Mouse (Mus musculus) right cerebral cortex, adult 18-20 months (tissue): ENCODE measurements around the gene Zc3h10.
"Not testable (repeated sequence)": the region's sequence is repeated elsewhere in the genome, so short reads cannot be mapped to it uniquely, and the experiment has no call there.

ENCODE experiments used
- DNase-seq: peaks from one replicate; pipeline ENCODE4 v3.0.0; 2022; ENCODE audit warnings: mixed read lengths

Zc3h10 gene

DNA sequence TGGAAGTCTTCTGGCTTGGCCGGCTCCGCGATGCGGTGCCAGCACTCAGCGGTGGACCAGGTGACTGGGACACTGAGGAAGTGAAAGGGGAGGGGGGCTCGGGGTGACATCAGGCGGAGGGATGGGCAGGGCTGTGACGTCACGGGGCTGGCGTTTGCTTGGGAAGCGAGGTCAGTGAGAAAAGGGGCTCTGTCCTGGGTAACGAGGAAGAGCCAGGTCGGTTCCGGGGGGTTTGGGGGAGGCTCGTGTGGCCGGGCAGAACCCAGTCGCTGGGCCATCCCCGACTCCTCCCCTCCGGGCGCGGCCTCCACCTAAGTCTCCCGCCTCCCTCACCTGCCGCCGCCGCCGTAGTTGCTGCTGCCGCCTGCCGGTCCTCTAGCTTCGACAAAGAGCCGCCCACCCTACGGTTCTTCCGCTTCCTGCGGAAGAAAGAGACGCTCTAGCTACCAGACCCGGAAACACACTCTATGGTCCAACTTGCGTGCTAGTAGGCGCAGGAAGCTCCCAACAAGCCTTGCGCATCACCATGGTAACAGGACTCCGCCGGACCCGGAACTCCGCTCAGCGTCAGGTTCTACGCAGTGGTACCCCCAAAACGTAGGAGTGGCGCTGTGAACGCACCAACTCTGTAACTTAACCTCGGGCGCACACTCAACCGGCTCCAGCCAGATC, at the start of gene Zc3h10:
Gene Zc3h10, minus strand, starts transcription at position 414 of the 672 bp plus-strand sequence.
- DNase-seq: peak; percentile 98

- no peak for DNase-seq
These were observed 45.2 kb upstream of the Zc3h10 start for GRCm38 (mm10) chr10:128592797-128593196.

DNA sequence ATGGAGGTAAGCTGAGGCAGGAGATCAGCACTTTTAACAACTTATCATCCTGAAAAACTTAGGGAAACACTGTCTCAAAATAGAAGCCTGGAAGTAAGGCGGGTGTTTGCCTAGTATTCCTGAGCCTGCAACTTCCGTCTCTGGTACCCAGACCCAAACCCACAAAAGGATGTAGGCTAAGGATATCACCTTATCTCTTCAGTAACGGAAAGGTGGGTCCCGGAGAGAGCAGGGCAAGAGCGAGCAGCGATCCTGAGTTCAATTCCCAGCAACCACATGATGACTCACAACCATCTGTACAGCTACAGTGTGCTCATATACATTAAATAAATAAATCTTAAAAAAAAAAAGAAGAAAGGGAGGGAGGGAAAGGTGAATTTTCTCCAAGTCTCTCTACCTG, 43.9 kb upstream of the Zc3h10 start:
- DNase-seq: no peak

DNA sequence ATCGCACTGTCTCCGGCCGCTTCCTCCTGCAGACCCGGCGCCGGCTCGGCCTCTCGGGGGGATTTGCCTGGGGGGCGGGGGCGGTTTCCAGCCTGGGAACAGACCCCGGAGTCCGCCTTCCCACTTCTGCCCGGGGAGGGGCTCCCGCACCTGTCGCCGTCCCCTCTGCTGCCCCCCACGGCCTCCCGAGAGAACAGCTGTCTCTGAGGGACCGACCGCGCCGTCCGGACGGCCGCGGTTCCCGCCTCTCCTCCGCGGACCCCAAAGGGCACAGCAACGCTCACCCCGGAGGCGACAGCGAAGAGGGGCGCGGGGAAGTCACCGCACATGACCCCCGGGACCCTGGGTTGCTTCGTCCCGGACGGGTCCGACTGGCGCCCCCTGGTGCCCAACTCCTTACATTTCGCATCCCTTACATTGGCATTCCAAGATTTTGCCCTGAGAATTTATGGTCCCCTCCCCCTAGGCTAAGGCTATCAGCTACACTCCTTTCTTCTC, 42.7 kb upstream of the Zc3h10 start:
- peak; percentile 25 for DNase-seq

DNA sequence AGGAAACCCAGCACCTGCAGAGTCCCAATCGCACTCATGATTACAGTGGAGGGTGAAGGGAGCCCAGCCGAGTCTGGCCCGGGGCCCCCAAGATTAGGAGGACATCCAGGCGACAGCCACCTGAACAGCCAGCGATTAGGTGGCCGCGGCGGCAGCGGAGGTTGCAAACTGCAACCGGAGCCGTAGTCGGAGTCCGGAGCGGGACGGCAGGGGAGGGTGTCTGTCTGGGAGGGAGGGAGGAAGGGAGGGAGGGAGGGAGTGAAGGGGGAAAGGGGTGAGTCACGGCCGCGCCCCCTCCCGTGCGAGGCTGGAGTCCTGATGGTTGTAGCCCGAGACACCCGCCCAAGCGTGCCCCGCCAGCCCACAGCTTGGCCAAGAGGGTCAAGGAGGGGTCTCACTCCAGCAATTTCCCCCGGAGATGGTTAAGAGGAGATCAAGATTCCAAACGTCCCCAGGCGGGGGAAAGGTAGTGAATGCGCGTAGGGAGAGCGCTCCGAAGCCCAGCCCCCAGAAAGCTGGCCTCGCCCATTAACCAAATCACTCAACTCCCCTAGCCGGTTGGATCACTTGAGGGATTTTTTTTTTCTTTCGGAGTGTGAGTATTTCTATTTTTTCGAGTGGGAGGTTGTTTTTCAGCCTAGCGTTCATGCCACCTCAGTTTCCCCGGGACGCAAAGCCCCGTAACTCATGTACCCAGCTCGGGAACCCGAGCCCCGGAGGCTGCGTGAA, 42.1 kb upstream of the Zc3h10 start, which contains the start of gene Erbb3:
Gene Erbb3, minus strand, starts transcription at position 189 of the 729 bp plus-strand sequence.
- DNase-seq: no peak

- DNase-seq: no peak
These were observed 41.3 kb upstream of the Zc3h10 start for GRCm38 (mm10) chr10:128588775-128589463.

GRCm38 (mm10) chr10:128588136-128588535, 40.6 kb upstream of the Zc3h10 start:
- DNase-seq: no peak

DNA sequence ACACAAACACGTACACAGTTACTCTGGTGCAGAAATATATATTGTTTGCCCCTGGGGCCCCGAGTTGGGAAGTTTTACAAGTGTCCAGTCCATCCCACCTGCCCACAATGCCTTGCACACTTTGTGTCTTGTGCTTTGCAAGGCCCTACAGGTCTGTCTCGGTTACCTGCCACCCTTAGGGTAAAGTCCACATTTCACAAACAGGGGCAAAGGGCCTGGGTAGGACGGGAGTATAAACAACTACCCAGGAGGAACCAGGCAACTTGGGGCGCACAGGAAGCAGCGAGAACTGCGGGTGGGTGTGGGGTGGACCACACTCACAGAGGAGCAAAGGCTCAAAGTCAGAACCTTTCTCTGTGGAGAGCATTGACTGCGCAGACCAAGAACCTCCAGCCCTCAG, 40.1 kb upstream of the Zc3h10 start:
- DNase-seq: no peak

- no peak for DNase-seq
These were observed 39.5 kb upstream of the Zc3h10 start for GRCm38 (mm10) chr10:128587120-128587519.

DNA sequence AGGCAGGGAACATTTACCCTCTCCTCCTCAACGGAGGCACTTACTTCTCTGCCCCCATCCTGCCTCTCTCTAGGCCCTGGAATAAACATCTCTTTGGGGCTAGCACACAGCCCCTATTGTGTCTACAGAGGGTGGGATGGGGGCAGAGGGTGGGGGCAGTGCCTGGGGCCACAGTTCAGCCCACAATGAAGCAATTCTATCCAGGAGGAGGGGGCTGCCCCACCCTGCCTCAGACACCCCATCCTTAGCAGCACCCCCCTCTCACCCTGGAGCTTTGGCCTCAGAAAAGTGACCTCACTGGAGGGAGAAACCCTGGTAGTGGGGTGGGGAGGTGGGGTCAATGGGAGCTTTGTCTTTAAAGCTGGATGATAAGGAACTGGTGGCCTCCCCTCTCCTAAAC, 39.0 kb upstream of the Zc3h10 start:
- peak; percentile 41 for DNase-seq

GRCm38 (mm10) chr10:128584386-128584785, 36.8 kb upstream of the Zc3h10 start:
- DNase-seq: no peak

DNA sequence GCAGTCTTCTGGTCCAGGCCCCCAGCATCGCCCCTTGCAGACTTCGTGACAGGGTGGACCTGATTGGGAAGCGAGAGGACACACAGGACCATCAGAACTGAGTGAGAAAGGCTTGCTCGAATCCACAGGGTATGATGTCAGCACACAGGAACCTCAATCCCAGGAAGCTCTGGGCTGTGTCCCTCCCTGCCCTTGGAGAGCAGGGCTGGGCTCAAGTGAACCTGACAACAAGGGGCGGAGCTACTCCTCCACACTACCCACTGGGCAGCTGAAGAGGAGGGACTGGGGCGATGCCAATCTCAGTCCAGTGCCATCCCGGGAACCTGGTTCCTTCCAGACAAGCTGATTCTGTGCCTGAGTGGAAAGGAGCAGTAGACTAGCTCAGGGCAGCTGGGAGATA, 36.1 kb upstream of the Zc3h10 start:
- peak; percentile 25 for DNase-seq

DNA sequence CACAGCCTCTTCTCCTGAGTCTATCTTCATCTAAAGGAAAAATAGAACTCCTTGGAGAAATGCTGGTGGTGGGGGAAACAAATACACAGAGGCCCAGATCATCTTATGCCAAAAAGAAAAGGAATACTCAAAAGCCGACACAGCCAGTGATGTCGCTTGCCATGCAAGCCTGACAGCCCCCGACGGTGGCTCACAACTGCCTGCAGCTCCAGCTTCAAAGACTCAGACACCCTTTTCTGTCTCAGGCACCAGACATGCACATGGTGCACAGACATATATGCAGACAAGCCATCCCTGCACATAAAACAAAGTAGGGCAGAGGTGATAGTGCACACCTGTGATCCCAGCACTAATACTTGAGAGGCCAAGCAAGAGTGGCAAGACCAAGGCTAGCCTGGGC, 32.2 kb upstream of the Zc3h10 start:
- no peak for DNase-seq

- DNase-seq: no peak
These were observed 31.7 kb upstream of the Zc3h10 start for GRCm38 (mm10) chr10:128579298-128579697.

- no peak for DNase-seq
These were observed 30.8 kb upstream of the Zc3h10 start for GRCm38 (mm10) chr10:128578330-128578729.

DNA sequence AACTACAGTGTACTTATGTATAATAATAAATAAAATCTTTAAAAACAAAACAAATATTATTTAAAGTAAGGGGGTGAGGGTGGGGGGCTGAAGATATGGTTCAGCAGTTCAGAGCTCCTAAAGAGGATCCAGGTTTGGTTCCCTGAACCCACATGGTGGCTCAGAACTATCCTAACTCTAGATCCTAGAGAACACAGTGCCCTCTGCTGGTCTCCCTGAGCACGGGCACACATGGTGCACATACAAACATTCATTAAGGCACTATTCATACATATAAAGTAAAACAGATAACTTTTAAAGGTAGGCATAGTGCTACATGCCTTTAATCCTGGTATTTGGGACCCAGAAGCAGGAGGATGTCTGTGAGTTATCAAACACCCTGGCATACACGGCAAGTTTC, 27.5 kb upstream of the Zc3h10 start:
- DNase-seq: no peak

DNA sequence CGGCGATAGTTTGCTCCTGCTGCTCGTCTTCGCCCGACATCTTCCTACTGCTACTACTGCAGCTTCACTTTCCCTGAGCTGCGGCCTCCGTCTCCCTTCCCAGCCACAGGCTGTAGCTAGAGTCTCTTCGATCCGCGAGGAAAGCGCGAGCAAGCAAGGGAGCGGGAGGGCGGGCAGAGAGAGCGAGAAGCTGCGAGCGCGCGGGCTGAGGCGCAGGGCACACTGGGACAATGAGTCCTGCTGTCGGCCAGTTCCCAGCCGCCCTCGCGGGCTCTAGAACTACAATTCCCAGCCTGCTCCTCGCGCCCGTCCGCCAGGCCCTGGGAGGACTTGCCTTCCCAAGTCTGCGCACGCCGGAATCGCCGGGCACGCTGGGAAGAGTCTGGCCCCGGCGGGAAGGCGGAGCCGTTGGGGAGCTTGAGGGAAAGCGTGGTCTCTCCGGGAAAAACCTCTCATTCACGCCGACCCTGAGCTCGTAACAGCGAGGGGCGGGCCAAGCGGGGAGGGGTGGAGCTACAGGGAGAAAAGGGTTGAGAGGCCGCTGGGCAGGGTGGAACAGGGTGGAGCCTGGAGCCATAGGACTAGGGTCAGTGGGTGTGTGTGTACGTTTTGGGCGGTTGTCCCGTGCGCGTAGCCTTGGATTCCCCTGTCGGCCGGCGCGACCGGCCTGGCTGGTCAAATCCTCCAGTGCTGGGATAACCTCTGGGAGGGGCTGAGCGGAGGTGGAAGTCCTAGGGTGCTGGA, 18.4 kb upstream of the Zc3h10 start, which contains the start of gene Pa2g4:
Gene Pa2g4, minus strand, starts transcription at position 200 of the 744 bp plus-strand sequence.
- DNase-seq: peak; percentile 100

- DNase-seq: no peak
These were observed 17.7 kb upstream of the Zc3h10 start for GRCm38 (mm10) chr10:128565206-128565787.

GRCm38 (mm10) chr10:128563544-128563943, 16.0 kb upstream of the Zc3h10 start:
- no peak for DNase-seq

GRCm38 (mm10) chr10:128556963-128557362, 9.4 kb upstream of the Zc3h10 start:
- DNase-seq: no peak

DNA sequence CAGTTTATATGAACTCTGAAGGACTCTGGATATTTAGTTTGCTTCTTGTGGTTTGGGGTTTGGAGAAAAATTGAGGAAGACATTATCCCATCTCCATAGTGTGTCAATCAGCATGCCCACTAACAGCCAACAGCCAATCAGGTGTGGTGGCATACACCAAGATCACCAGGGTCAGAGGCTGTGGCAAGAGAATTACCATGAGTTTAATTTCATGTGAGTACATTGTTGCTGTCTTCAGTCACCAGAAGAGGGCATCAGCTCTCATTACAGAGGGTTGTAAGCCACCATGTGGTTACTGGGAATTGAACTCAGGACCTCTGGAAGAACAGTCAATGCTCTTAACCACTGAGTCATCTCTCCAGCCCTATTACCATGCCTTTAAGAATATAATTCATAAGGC, 8.7 kb upstream of the Zc3h10 start:
- no peak for DNase-seq

GRCm38 (mm10) chr10:128555567-128555966, 8.0 kb upstream of the Zc3h10 start:
- DNase-seq: not testable (repeated sequence)
